Comparison of ENCODE assay signal across 7 mouse cellular contexts in the genomic region with DNA sequence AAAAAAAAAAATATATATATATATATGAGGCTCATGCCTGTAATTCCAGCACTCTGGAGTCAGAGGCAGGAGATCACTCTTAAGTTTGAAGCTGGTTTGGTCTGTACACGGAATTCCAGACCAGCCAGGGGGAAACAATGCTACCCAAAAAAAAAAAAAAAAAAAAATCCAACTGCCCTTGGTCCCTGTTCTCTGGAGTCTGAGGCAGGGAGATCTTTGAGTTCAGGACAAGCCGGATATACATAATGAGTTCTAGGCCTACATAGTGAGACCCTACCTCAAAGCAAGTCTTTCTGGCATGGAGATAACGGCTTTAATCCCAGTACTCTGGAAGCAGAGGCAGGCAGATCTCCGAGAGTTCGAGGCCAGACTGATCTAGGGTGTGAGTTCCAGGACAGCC. TPM values are rescaled to one million over a fixed set of nuclear protein-coding genes. Genes with fewer than 3 reads are reported as not detected.
DNase-seq lines count a peak whose midpoint lies in the region; ATAC-seq and TF ChIP-seq lines count a peak whose summit lies in the region.

No protein-coding gene starts in this region.

- peaks cover 3% of the 10 kb centered on the region; the same call in 1 of the 2 replicates for H3K36me3 ChIP-seq in spleen, adult 2 months (ENCODE audit: control insufficient read depth, insufficient read depth, low read length)
- peaks cover 3% of the 10 kb centered on the region; the same call in 1 of the 2 replicates for H3K36me3 ChIP-seq in forebrain, embryonic 11.5 days (ENCODE audit: control insufficient read depth, insufficient read depth, low read length)
- peaks cover 12% of the 10 kb centered on the region; the same call in 1 of the 2 replicates for H3K36me3 ChIP-seq in limb, embryonic 15.5 days
- H3K36me3 ChIP-seq in stomach, postnatal 0 days (ENCODE audit: control insufficient read depth, insufficient read depth, low read length) = peaks cover 2% of the 10 kb centered on the region; the same call in 1 of the 2 replicates

- no peak overlapping the region for H3K9ac ChIP-seq in forebrain, embryonic 11.5 days (ENCODE audit: low read length)
- H3K9ac ChIP-seq in limb, embryonic 15.5 days = no peak overlapping the region
- H3K9ac ChIP-seq in stomach, postnatal 0 days (ENCODE audit: low read length) = peak overlapping the region; percentile 79

- no peak for TF ChIP-seq CTCF in spleen, adult 2 months (IDR thresholded peaks at IDR 0.05; ENCODE audit: extremely low read depth, insufficient read depth, insufficient read length, insufficient replicate concordance)
- no peak for TF ChIP-seq CTCF in stomach, postnatal 0 days (IDR thresholded peaks at IDR 0.05; ENCODE audit: low read depth)

- no peak for TF ChIP-seq POLR2A in spleen, adult 2 months (IDR thresholded peaks at IDR 0.05; ENCODE audit: low read depth, low read length)

- peaks cover 9% of the 10 kb centered on the region; the same call in 1 of the 2 replicates for H3K4me1 ChIP-seq in spleen, adult 2 months (ENCODE audit: control insufficient read depth, insufficient read depth, insufficient read length)
- H3K4me1 ChIP-seq in forebrain, embryonic 11.5 days (replicated peaks; ENCODE audit: control insufficient read depth, insufficient read depth, low read length) = peaks cover 9% of the 10 kb centered on the region
- peaks cover 17% of the 10 kb centered on the region for H3K4me1 ChIP-seq in limb, embryonic 15.5 days
- no peaks in the 10 kb centered on the region; the same call in 1 of the 2 replicates for H3K4me1 ChIP-seq in stomach, postnatal 0 days (replicated peaks; ENCODE audit: control insufficient read depth, insufficient read depth)

- WGBS in spleen, adult 2 months = 38% methylated on average over 5 of the region's 5 CpGs
- 69% methylated on average over 5 of the region's 5 CpGs for WGBS in forebrain, embryonic 11.5 days
- 64% methylated on average over 5 of the region's 5 CpGs for WGBS in limb, embryonic 15.5 days
- 66% methylated on average over 5 of the region's 5 CpGs for WGBS in stomach, postnatal 0 days

- no peak for TF ChIP-seq EP300 in stomach, postnatal 0 days (optimal IDR thresholded peaks at IDR 0.05)

- H3K9me3 ChIP-seq in forebrain, embryonic 11.5 days (ENCODE audit: control insufficient read depth, low read length) = no peaks in the 10 kb centered on the region
- H3K9me3 ChIP-seq in limb, embryonic 15.5 days = no peaks in the 10 kb centered on the region
- H3K9me3 ChIP-seq in stomach, postnatal 0 days (ENCODE audit: control insufficient read depth, low read length) = no peaks in the 10 kb centered on the region

- H3K27me3 ChIP-seq in spleen, adult 2 months (ENCODE audit: control insufficient read depth, insufficient read depth, low read length) = no peaks in the 10 kb centered on the region
- H3K27me3 ChIP-seq in forebrain, embryonic 11.5 days (ENCODE audit: control insufficient read depth, insufficient read depth, low read length) = no peaks in the 10 kb centered on the region
- H3K27me3 ChIP-seq in limb, embryonic 15.5 days = no peaks in the 10 kb centered on the region
- H3K27me3 ChIP-seq in stomach, postnatal 0 days (ENCODE audit: control insufficient read depth, insufficient read depth, low read length) = no peaks in the 10 kb centered on the region

- peak; percentile 10; the same call in 1 of the 2 replicates for ATAC-seq in forebrain, embryonic 11.5 days (replicated peaks; ENCODE audit: low FRiP score)
- ATAC-seq in limb, embryonic 15.5 days (ENCODE audit: insufficient number of reproducible peaks, low FRiP score, low TSS enrichment, low read depth) = no peak
- no peak for ATAC-seq in stomach, postnatal 0 days (ENCODE audit: low FRiP score, low TSS enrichment)

- no peak overlapping the region; the same call in 1 of the 2 replicates for H3K4me2 ChIP-seq in forebrain, embryonic 11.5 days (ENCODE audit: low read depth, low read length, severe bottlenecking)
- H3K4me2 ChIP-seq in limb, embryonic 15.5 days = peak overlapping the region; percentile 52
- peak overlapping the region; percentile 77 for H3K4me2 ChIP-seq in stomach, postnatal 0 days (replicated peaks; ENCODE audit: low read depth)

- peak overlapping the region; percentile 49 for H3K4me3 ChIP-seq in spleen, adult 2 months (ENCODE audit: extremely low read depth, insufficient read depth, insufficient read length)
- peak overlapping the region; percentile 73 for H3K4me3 ChIP-seq in forebrain, embryonic 11.5 days (ENCODE audit: low read depth, low read length)
- H3K4me3 ChIP-seq in limb, embryonic 15.5 days = peak overlapping the region; percentile 82
- peak overlapping the region; percentile 68 for H3K4me3 ChIP-seq in stomach, postnatal 0 days (ENCODE audit: low read depth, low read length)

- no peak for DNase-seq in spleen, adult 2 months (ENCODE audit: low read depth in 1 of 2, low spot score in 2 of 2)
- no peak for DNase-seq in spleen, postnatal 10 days (ENCODE audit: low spot score in 2 of 2)
- no peak for DNase-seq in forebrain, embryonic 11.5 days (ENCODE audit: low spot score)
- no peak for DNase-seq in stomach, postnatal 0 days (ENCODE audit: low spot score)
- DNase-seq in ovary, adult 18-20 months (ENCODE audit: low spot score) = no peak
- no peak for DNase-seq in right cerebral cortex, postnatal 10 days (ENCODE audit: low spot score in 2 of 2)

- no peak overlapping the region for H3K27ac ChIP-seq in spleen, adult 2 months (ENCODE audit: insufficient read depth, low read length)
- H3K27ac ChIP-seq in forebrain, embryonic 11.5 days (ENCODE audit: low read depth, low read length) = no peak overlapping the region
- H3K27ac ChIP-seq in limb, embryonic 15.5 days = peak overlapping the region; percentile 93
- H3K27ac ChIP-seq in stomach, postnatal 0 days (replicated peaks) = peak overlapping the region; percentile 94; the same call in 1 of the 2 replicates

RNA-seq across cellular contexts. Expression of a gene that starts 0.4 kb away (rescaled TPM):
- 18.7 and 19.3 TPM in 2 replicates for polyA plus RNA-seq in spleen, adult 2 months (2012; rRNA removed)
- 63.7 and 64.4 TPM in 2 replicates for polyA plus RNA-seq in forebrain, embryonic 11.5 days (2014; fragmentation: Nextera tagmentation; extraction: Ambion mirVana)
- polyA plus RNA-seq in limb, embryonic 15.5 days (2015; fragmentation: Nextera tagmentation; extraction: Ambion mirVana) = 41.4 and 44.3 TPM in 2 replicates
- 23.4 and 24.3 TPM in 2 replicates for polyA plus RNA-seq in stomach, postnatal 0 days (2015; fragmentation: Nextera tagmentation; extraction: Ambion mirVana)

RNA-seq across cellular contexts. Expression of a gene that starts 14.9 kb away (rescaled TPM):
- polyA plus RNA-seq in spleen, adult 2 months (2012; rRNA removed) = 42.4 and 56.2 TPM in 2 replicates
- polyA plus RNA-seq in forebrain, embryonic 11.5 days (2014; fragmentation: Nextera tagmentation; extraction: Ambion mirVana) = 1.6 and 2.1 TPM in 2 replicates
- polyA plus RNA-seq in limb, embryonic 15.5 days (2015; fragmentation: Nextera tagmentation; extraction: Ambion mirVana) = 4.1 and 4.6 TPM in 2 replicates
- 9.6 and 10.2 TPM in 2 replicates for polyA plus RNA-seq in stomach, postnatal 0 days (2015; fragmentation: Nextera tagmentation; extraction: Ambion mirVana)

RNA-seq across cellular contexts. Expression of a gene that starts 18.8 kb away (rescaled TPM):
- 97.5 and 107 TPM in 2 replicates for polyA plus RNA-seq in spleen, adult 2 months (2012; rRNA removed)
- polyA plus RNA-seq in forebrain, embryonic 11.5 days (2014; fragmentation: Nextera tagmentation; extraction: Ambion mirVana) = 198 and 200 TPM in 2 replicates
- 222 and 231 TPM in 2 replicates for polyA plus RNA-seq in limb, embryonic 15.5 days (2015; fragmentation: Nextera tagmentation; extraction: Ambion mirVana)
- 199 and 201 TPM in 2 replicates for polyA plus RNA-seq in stomach, postnatal 0 days (2015; fragmentation: Nextera tagmentation; extraction: Ambion mirVana)

RNA-seq across cellular contexts. Expression of a gene that starts 22.9 kb away (rescaled TPM):
- polyA plus RNA-seq in spleen, adult 2 months (2012; rRNA removed) = not detected in 2 replicates
- 0.24 TPM in 1 of 2 replicates, not detected in the other for polyA plus RNA-seq in forebrain, embryonic 11.5 days (2014; fragmentation: Nextera tagmentation; extraction: Ambion mirVana)
- polyA plus RNA-seq in limb, embryonic 15.5 days (2015; fragmentation: Nextera tagmentation; extraction: Ambion mirVana) = not detected in 2 replicates
- polyA plus RNA-seq in stomach, postnatal 0 days (2015; fragmentation: Nextera tagmentation; extraction: Ambion mirVana) = not detected in 2 replicates

Comparison
In these comparisons a context has a peak if more than half of its experiments do, and no peak if none do; other contexts are left out.
1. H3K27ac ChIP-seq: peak in limb, embryonic 15.5 days (single experiment) and stomach, postnatal 0 days (single experiment); none in spleen, adult 2 months (single experiment) and forebrain, embryonic 11.5 days (single experiment).
2. Peak in every context shown above with its lines, with median percentiles within 50 percentile points of each other: H3K4me3 ChIP-seq.